Mouse (Mus musculus): Measurements from ENCODE around the gene Gm14434. TPM values are rescaled to one million over a fixed set of nuclear protein-coding genes. Genes with fewer than 3 reads are reported as not detected.
"Not testable (repeated sequence)": the region's sequence is repeated elsewhere in the genome, so short reads cannot be mapped to it uniquely, and the experiment has no call there.

Gene Gm14434
- not detected for total RNA-seq (2021)
- long read RNA-seq, experiment 1, result 0 reads
- long read RNA-seq, experiment 2, partial matches to known transcripts, result 0 of 2 reads
- long read RNA-seq, experiment 2, other reads (novel, unspliced or antisense), result 0 of 2 reads

GRCm38 (mm10) chr2:176486683-176487082 lies at the start of gene Gm14434:
Gm14434 (minus strand) TSS chr2:176486783.
- DNase-seq; intact Hi-C loops (cut with DNase I): not testable (repeated sequence)

DNA sequence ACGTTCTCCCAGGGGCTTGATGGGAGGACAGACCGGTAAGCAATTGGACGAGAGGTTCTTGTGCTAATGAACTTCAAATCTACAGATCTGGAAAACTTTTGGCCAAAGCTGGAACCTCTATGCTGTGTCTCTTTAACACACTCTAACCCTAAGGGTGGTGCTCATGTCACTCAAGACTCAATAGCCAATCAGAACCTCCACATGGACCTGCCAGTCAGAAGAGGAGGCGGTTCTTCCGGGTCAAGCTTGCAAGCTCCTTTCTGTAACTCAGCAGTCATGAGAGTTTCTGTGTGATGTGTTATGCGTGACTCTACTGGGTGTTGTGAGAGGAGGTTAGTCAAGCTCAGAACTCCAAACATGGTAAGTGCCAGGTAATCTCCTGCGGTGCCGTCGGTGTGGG lies 34.2 kb upstream of the Gm14434 start, which contains the start of gene Zfp967:
Zfp967 (plus strand) TSS at position 301 of the 400 bp plus-strand sequence.
- intact Hi-C loops (cut with DNase I), result not testable (repeated sequence)

GRCm38 (mm10) chr2:176423294-176423693 lies 63.3 kb downstream of the Gm14434 start, which contains the start of gene Gm14435:
Gm14435 (plus strand) TSS chr2:176423594.
- DNase-seq; intact Hi-C loops (cut with DNase I): not testable (repeated sequence)

More for the DNA sequence above, 34.2 kb upstream of the Gm14434 start, which contains the start of gene Zfp967:
- not testable (repeated sequence) for DNase-seq

Other genes with a start within 250 kb of the Gm14434 start
- not detected for gene Gm11009, start 167.3 kb downstream of the Gm14434 start, total RNA-seq (2021)
- gene Gm14435, start 63.2 kb downstream of the Gm14434 start, total RNA-seq (2021), result 1 to 10 TPM; 6.8 to 8.8 TPM
- gene Zfp967, start 34.3 kb upstream of the Gm14434 start, total RNA-seq (2021), result not detected
- gene Gm14308, start 149.6 kb upstream of the Gm14434 start, total RNA-seq (2021), result 1 to 10 TPM in 1 of 2 experiments, not detected in 1; 1.0 TPM
- gene Zfp973, start 183.7 kb upstream of the Gm14434 start, total RNA-seq (2021), result 10 to 100 TPM; 10.4 to 10.9 TPM
- gene Gm14305, start 221.5 kb upstream of the Gm14434 start, total RNA-seq (2021), result 1 to 10 TPM; 5.0 to 6.1 TPM

Measured in gastrocnemius, postnatal 36 days (tissue).